Mouse (Mus musculus) CH12.LX (cell line): ENCODE results near the gene Fbxo11. TPM values are rescaled to one million over a fixed set of nuclear protein-coding genes. Genes with fewer than 3 reads are reported as not detected.

ENCODE experiments used
- DNase-seq: peaks from one replicate; pipeline ENCODE4 v3.0.0-alpha.2; 2013; ENCODE audit errors: extremely low read depth
- H3K27ac ChIP-seq: 2 replicates; pipeline ENCODE4 v1.5.1; 2012; ENCODE audit warnings: low read depth, mild to moderate bottlenecking, control low read depth, moderate library complexity; ENCODE audit not compliant: insufficient read depth
- H3K27me3 ChIP-seq: replicated peaks from 2 replicates; pipeline ENCODE3; 2012; ENCODE audit warnings: inconsistent platforms
- H3K36me3 ChIP-seq, 2 experiments: replicated peaks in 1 of 2; 2 replicates each; pipeline versions ENCODE3 to v1.6.1; 2012; ENCODE audit warnings: inconsistent platforms in 1 of 2, low read length in 1 of 2, mild to moderate bottlenecking in 1 of 2, mixed read lengths in 1 of 2, moderate library complexity in 1 of 2; ENCODE audit not compliant: control insufficient read depth in 1 of 2, insufficient read depth in 1 of 2
- H3K4me1 ChIP-seq, 2 experiments: 2 replicates each; pipeline ENCODE4 v1.6.1; 2012; ENCODE audit warnings: inconsistent platforms in 1 of 2, moderate library complexity in 1 of 2; ENCODE audit not compliant: insufficient read depth in 2 of 2, control insufficient read depth in 1 of 2
- H3K4me2 ChIP-seq: 2 replicates; pipeline ENCODE4 v1.6.1; 2012; ENCODE audit warnings: low read depth, mild to moderate bottlenecking, control low read depth; ENCODE audit not compliant: poor library complexity, insufficient read depth, severe bottlenecking
- H3K4me3 ChIP-seq, 3 experiments: fragments of 150-350 bp in 1 of 3; sonication (generic) in 1 of 3; replicated peaks in 1 of 3; 2 replicates each; pipeline versions ENCODE3 to v1.5.1; 2011 to 2012; ENCODE audit warnings: low read depth in 2 of 3, low read length in 2 of 3, mild to moderate bottlenecking in 2 of 3, moderate library complexity in 2 of 3, control low read depth in 1 of 3, improper control_type of control experiment in 1 of 3, inconsistent platforms in 1 of 3, mixed read lengths in 1 of 3; ENCODE audit not compliant: poor library complexity in 1 of 3
- H3K79me2 ChIP-seq: replicated peaks from 2 replicates; pipeline ENCODE4 v1.6.1; 2012; ENCODE audit warnings: mild to moderate bottlenecking, moderate library complexity; ENCODE audit not compliant: control insufficient read depth, poor library complexity, insufficient read depth, severe bottlenecking; ENCODE audit errors: extremely low read depth
- H3K9ac ChIP-seq: 2 replicates; pipeline ENCODE4 v1.6.1; 2012; ENCODE audit warnings: low read depth, mild to moderate bottlenecking, control low read depth, moderate library complexity; ENCODE audit not compliant: insufficient read depth
- H3K9me3 ChIP-seq: replicated peaks from 2 replicates; pipeline ENCODE3; 2012; ENCODE audit warnings: low read length, inconsistent platforms, mixed read lengths
- BHLHE40 ChIP-seq: IDR thresholded peaks from 2 replicates; pipeline ENCODE4 v1.6.1; 2011; ENCODE audit warnings: mild to moderate bottlenecking, low read depth, low read length, improper control_type of control experiment
- CHD1 ChIP-seq: IDR thresholded peaks from 2 replicates; pipeline ENCODE4 v1.6.1; 2012; ENCODE audit warnings: low read depth, low read length, improper control_type of control experiment, inconsistent platforms
- CHD2 ChIP-seq: IDR thresholded peaks from 2 replicates; pipeline ENCODE4 v1.6.1; 2011; ENCODE audit warnings: low read length, improper control_type of control experiment
- CTCF ChIP-seq, 2 experiments: IDR thresholded peaks in 1 of 2; conservative IDR thresholded peaks in 1 of 2; 2 replicates each; pipeline ENCODE4 v1.5.1; 2011 to 2012; ENCODE audit warnings: low read depth in 2 of 2, low read length in 2 of 2, improper control_type of control experiment in 1 of 2, inconsistent platforms in 1 of 2, mild to moderate bottlenecking in 1 of 2, moderate library complexity in 1 of 2
- E2F4 ChIP-seq: IDR thresholded peaks from 2 replicates; pipeline ENCODE4 v1.6.1; 2011; ENCODE audit warnings: low read depth, low read length, improper control_type of control experiment; ENCODE audit not compliant: insufficient replicate concordance
- ELF1 ChIP-seq: IDR thresholded peaks from 2 replicates; pipeline ENCODE4 v1.6.1; 2014; ENCODE audit warnings: low read depth, mild to moderate bottlenecking, inconsistent platforms, low read length, improper control_type of control experiment
- EP300 ChIP-seq: IDR thresholded peaks from 2 replicates; pipeline ENCODE4 v1.6.1; 2011; ENCODE audit warnings: low read length, improper control_type of control experiment
- ETS1 ChIP-seq: conservative IDR thresholded peaks from 2 replicates; pipeline ENCODE4 v1.6.1; 2012; ENCODE audit warnings: low read depth, mild to moderate bottlenecking, inconsistent platforms, low read length, improper control_type of control experiment, moderate library complexity
- HCFC1 ChIP-seq: IDR thresholded peaks from 2 replicates; pipeline ENCODE4 v1.6.1; 2012; ENCODE audit warnings: low read depth, mild to moderate bottlenecking, inconsistent platforms, low read length, improper control_type of control experiment
- JUN ChIP-seq: IDR thresholded peaks from 2 replicates; pipeline ENCODE4 v1.6.1; 2011; ENCODE audit warnings: low read depth, mild to moderate bottlenecking, low read length, improper control_type of control experiment, moderate library complexity; ENCODE audit not compliant: insufficient read depth
- JUND ChIP-seq: conservative IDR thresholded peaks from 2 replicates; pipeline ENCODE4 v1.6.1; 2011; ENCODE audit warnings: low read depth, low read length, improper control_type of control experiment
- MAFK ChIP-seq: IDR thresholded peaks from 2 replicates; pipeline ENCODE4 v1.6.1; 2011; ENCODE audit warnings: low read length, improper control_type of control experiment; ENCODE audit not compliant: insufficient replicate concordance
- MAX ChIP-seq: IDR thresholded peaks from 2 replicates; pipeline ENCODE4 v1.6.1; 2011; ENCODE audit warnings: low read length, improper control_type of control experiment
- MAZ ChIP-seq: IDR thresholded peaks from 2 replicates; pipeline ENCODE4 v1.6.1; 2012; ENCODE audit warnings: low read depth, mild to moderate bottlenecking, inconsistent platforms, low read length, improper control_type of control experiment, moderate library complexity
- MEF2A ChIP-seq: IDR thresholded peaks from 2 replicates; pipeline ENCODE4 v1.6.1; 2014; ENCODE audit warnings: low read depth, mild to moderate bottlenecking, inconsistent platforms, low read length, improper control_type of control experiment, borderline replicate concordance
- MYC ChIP-seq: IDR thresholded peaks from 2 replicates; pipeline ENCODE4 v1.6.1; 2011; ENCODE audit warnings: low read depth, mild to moderate bottlenecking, improper control_type of control experiment, low read length
- NELFE ChIP-seq: IDR thresholded peaks from 2 replicates; pipeline ENCODE4 v1.6.1; 2011; ENCODE audit warnings: low read depth, low read length, improper control_type of control experiment
- NRF1 ChIP-seq: IDR thresholded peaks from 2 replicates; pipeline ENCODE4 v1.6.1; 2014; ENCODE audit warnings: low read depth, mild to moderate bottlenecking, inconsistent platforms, low read length, improper control_type of control experiment, moderate library complexity
- PAX5 ChIP-seq: IDR thresholded peaks from 2 replicates; pipeline ENCODE4 v1.6.1; 2012; ENCODE audit warnings: low read length, inconsistent platforms, mixed read lengths
- POLR2AphosphoS2 ChIP-seq: IDR thresholded peaks from 2 replicates; pipeline ENCODE4 v1.6.1; 2011; ENCODE audit warnings: low read depth, low read length, improper control_type of control experiment
- RAD21 ChIP-seq: IDR thresholded peaks from 2 replicates; pipeline ENCODE4 v1.6.1; 2011; ENCODE audit warnings: low read depth, mild to moderate bottlenecking, low read length, improper control_type of control experiment, moderate library complexity
- RCOR1 ChIP-seq: conservative IDR thresholded peaks from 2 replicates; pipeline ENCODE4 v1.6.1; 2012; ENCODE audit warnings: low read depth, mild to moderate bottlenecking, inconsistent platforms, low read length, improper control_type of control experiment
- SIN3A ChIP-seq: IDR thresholded peaks from 2 replicates; pipeline ENCODE4 v1.6.1; 2012; ENCODE audit warnings: low read length, improper control_type of control experiment, inconsistent platforms
- SMC3 ChIP-seq: IDR thresholded peaks from 2 replicates; pipeline ENCODE4 v1.6.1; 2011; ENCODE audit warnings: low read depth, low read length, improper control_type of control experiment
- TBP ChIP-seq: conservative IDR thresholded peaks from 2 replicates; pipeline ENCODE4 v1.6.1; 2011; ENCODE audit warnings: low read depth, low read length, improper control_type of control experiment
- UBTF ChIP-seq: IDR thresholded peaks from 2 replicates; pipeline ENCODE4 v1.6.1; 2012; ENCODE audit warnings: low read depth, mild to moderate bottlenecking, inconsistent platforms, low read length, improper control_type of control experiment, moderate library complexity
- USF1 ChIP-seq: IDR thresholded peaks from 2 replicates; pipeline ENCODE4 v1.6.1; 2014; ENCODE audit warnings: low read depth, mild to moderate bottlenecking, inconsistent platforms, low read length, improper control_type of control experiment
- USF2 ChIP-seq: conservative IDR thresholded peaks from 2 replicates; pipeline ENCODE4 v1.6.1; 2011; ENCODE audit warnings: low read depth, low read length, improper control_type of control experiment
- ZC3H11A ChIP-seq: IDR thresholded peaks from 2 replicates; pipeline ENCODE4 v1.6.1; 2012; ENCODE audit warnings: low read depth, mild to moderate bottlenecking, inconsistent platforms, low read length, improper control_type of control experiment
- ZKSCAN1 ChIP-seq: IDR thresholded peaks from 2 replicates; pipeline ENCODE4 v1.6.1; 2012; ENCODE audit warnings: low read depth, inconsistent platforms, low read length, improper control_type of control experiment, borderline replicate concordance
- ZMIZ1 ChIP-seq: IDR thresholded peaks from 2 replicates; pipeline ENCODE4 v1.6.1; 2012; ENCODE audit warnings: low read depth, mild to moderate bottlenecking, inconsistent platforms, low read length, improper control_type of control experiment
- ZNF384 ChIP-seq: IDR thresholded peaks from 2 replicates; pipeline ENCODE4 v1.6.1; 2012; ENCODE audit warnings: low read depth, low read length, improper control_type of control experiment, inconsistent platforms
- dilution Hi-C: fragments of 300-500 bp; cut with MboI; formaldehyde crosslinking; loops from 2 replicates; pipeline ENCODE4 v1.14.3; 2020; ENCODE audit warnings: low sequenced_read_pairs; ENCODE audit not compliant: extremely low pct_unique_long_range_greater_than_20kb, extremely low pct_ligation_motif_present
- in situ Hi-C: fragments of 300-500 bp; cut with MboI; formaldehyde crosslinking; loops from 3 replicates; pipeline ENCODE4 v1.14.3; 2019; ENCODE audit warnings: low sequenced_read_pairs, low pct_ligation_motif_present, low pct_unique_long_range_greater_than_20kb, mixed read lengths
- polyA plus RNA-seq: library from polyadenylated mRNA; unstranded; fragments of >175 nt; gene quantifications from 2 replicates; pipeline ENCODE4 v1.2.1, GENCODE M21; 2012; ENCODE audit warnings: low read depth; ENCODE audit not compliant: insufficient read length
- total RNA-seq, 2 experiments: library from RNA; depleted of rRNA; stranded (reverse); fragments of 300-350 nt in 1 of 2; fragments of >200 nt in 1 of 2; gene quantifications; 2 replicates each; pipeline ENCODE4 v1.2.3; 2012 to 2014

The Fbxo11 gene
- 32.1 and 37.6 TPM in 2 replicates for total RNA-seq (2012; rRNA removed)
- total RNA-seq (2014; rRNA removed), result 53.9 and 61.0 TPM in 2 replicates
- 61.8 and 67.6 TPM in 2 replicates for polyA plus RNA-seq

DNA sequence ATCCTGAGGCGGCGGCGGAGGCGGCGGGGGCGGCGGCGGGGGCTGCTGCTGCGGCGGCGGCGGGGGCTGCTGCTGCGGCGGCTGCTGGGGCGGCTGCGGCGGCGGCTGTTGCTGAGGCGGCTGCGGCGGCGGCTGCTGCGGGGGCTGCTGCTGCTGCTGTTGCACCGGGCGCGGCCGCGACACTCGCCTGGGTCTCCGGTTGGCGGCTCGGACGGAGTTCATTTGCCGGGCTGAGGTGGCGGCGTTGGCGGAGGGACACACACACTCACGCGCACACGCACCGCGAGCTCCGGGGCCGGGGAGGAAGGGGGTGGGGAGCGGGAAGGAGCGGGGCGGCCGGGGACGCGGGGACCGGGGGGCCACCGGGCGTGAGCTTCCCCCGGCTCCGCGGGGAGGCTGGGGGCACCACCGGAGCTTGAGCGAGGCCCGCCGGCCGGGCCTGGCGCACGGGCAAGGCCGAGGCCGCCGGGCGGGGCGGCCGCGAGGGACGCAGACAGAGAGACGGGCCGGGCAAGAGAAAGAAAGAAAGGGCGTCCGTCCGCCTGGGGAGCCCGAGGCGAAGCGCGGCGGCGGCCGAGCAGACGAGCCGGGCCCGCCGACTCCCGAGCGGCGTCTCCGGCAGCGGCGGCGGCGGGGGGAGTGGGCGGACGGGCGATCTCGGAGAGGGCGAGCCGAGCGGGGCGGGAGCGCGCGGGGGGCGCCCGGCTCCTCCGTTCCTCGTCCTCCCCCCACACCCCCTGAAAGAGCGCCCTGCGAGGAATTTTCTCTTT lies at the start of gene Fbxo11:
Gene Fbxo11 (minus strand): TSS at position 261 of the 770 bp plus-strand sequence.
- Histone ChIP-seq H3K4me1 (peaks cover 5 to 18% of the 10 kb centered on the region in 2 experiments; a peak in 3 of 4 replicates), H3K9me3 (peaks cover 2% of the 10 kb centered on the region), H3K27me3 (no peaks in the 10 kb centered on the region), H3K4me2 (no peak within 1 kb of the TSS), H3K9ac (peak within 1 kb of the TSS; percentile 100), H3K4me3 (peak within 1 kb of the TSS; percentile 78 to 99 (median 92)), H3K27ac (peak within 1 kb of the TSS; percentile 97), H3K79me2 (peaks cover 82% of the 10 kb centered on the region), H3K36me3 (peaks cover 4 to 12% of the 10 kb centered on the region in 2 experiments)
- dilution Hi-C loops (no loop called here), in situ Hi-C loops (no loop called here)
- TF ChIP-seq SIN3A (no peak), MEF2A (no peak), ETS1 (no peak), E2F4 (no peak), USF1 (no peak), POLR2AphosphoS2 (no peak), PAX5 (no peak), MAFK (no peak), NRF1 (no peak), UBTF (no peak), CTCF (conservative IDR thresholded peaks at IDR 0.05 in 1 of 2, IDR thresholded peaks at IDR 0.05 in 1 of 2; ENCODE audit: low read depth in 2 of 2, low read length in 2 of 2) (no peak), HCFC1 (no peak), SMC3 (no peak), MAZ (no peak), ZMIZ1 (no peak), RCOR1 (no peak), RAD21 (no peak), CHD1 (no peak; the same call in 1 of the 2 replicates)
- DNase-seq, result no peak

DNA sequence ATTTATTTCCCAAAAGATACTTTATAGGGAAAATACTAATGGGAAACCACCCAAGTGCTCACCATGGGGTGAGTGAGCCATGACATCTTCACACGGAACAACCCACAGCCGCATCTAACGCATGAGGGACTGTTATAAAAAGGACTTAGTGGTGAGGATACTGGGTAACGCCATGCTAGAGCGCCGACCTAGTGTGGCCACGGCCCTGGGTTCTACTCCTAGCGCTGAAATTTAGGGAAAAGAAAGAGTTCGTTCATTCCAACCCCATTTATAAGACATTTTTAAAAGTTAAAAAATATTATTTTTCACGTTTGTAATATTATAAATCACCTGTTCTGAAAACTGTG lies 48.8 kb upstream of the Fbxo11 start:
- dilution Hi-C loops (no loop called here), in situ Hi-C loops (no loop called here)
- H3K4me2 ChIP-seq, result peak overlapping the region; percentile 60
- peak overlapping the region; percentile 51 for H3K9ac ChIP-seq
- H3K27me3 ChIP-seq, result no peaks in the 10 kb centered on the region
- DNase-seq, result no peak
- H3K9me3 ChIP-seq, result peaks cover 12% of the 10 kb centered on the region
- H3K79me2 ChIP-seq, result peaks cover 2% of the 10 kb centered on the region
- peaks cover 9 to 55% of the 10 kb centered on the region in 2 experiments for H3K4me1 ChIP-seq
- peak overlapping the region; percentile 99 for H3K27ac ChIP-seq
- H3K36me3 ChIP-seq, result peaks cover 8 to 9% of the 10 kb centered on the region in 2 experiments
- H3K4me3 ChIP-seq, result no peak overlapping the region
- TF ChIP-seq TBP (peak; percentile 85; the same call in 1 of the 2 replicates), HCFC1 (peak; percentile 22), CHD2 (no peak; the same call in 1 of the 2 replicates), EP300 (no peak), SIN3A (no peak; the same call in 1 of the 2 replicates), MAZ (no peak), USF2 (no peak), JUND (no peak), ZNF384 (no peak), JUN (no peak), ZKSCAN1 (no peak), MYC (no peak), MAX (peak; percentile 73; the same call in 1 of the 2 replicates), BHLHE40 (no peak), ELF1 (no peak; the same call in 1 of the 2 replicates), ZMIZ1 (peak; percentile 79), ZC3H11A (no peak), NELFE (peak; percentile 55; the same call in 1 of the 2 replicates), ETS1 (no peak)
